In the genomic region with DNA sequence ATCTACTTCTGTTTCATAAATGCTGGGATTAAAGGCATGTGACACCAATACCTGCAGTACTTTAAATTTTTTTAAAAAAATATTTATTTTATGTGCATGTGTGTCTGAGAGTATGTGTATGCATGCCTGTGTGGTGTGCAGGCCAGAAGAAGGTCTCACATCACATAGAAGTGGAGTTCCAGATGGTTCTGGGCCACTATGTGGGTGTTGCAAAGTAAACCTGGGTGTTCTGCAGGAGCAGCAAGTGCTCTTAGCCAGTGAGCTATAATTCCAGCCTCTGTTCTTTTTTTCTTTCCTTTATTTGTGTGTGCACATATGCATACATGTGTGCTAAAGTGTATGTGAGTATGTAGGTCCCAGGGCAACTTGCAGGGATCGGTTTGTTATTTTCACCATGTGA, we compare ENCODE assay signal across 21 mouse cellular contexts.
"Had no signal": no experiment of that assay in that cellular context is flagged by ENCODE, and none has a peak within 500 bp of the region (broad histone marks: within the 10 kb centered on the region; RNA-seq: fewer than 3 reads in every experiment).

No protein-coding gene starts in this region.

- H3K27ac ChIP-seq: heart, adult 2 months; heart, embryonic 13.5 days; heart, embryonic 15.5 days; hindbrain, embryonic 13.5 days; hindbrain, embryonic 15.5 days; hindbrain, postnatal 0 days; kidney, embryonic 15.5 days; kidney, postnatal 0 days; limb, embryonic 10.5 days; limb, embryonic 12.5 days; liver, embryonic 13.5 days had no signal

- H3K4me3 ChIP-seq: heart, adult 2 months; heart, embryonic 13.5 days; heart, embryonic 15.5 days; hindbrain, embryonic 13.5 days; hindbrain, embryonic 15.5 days; kidney, embryonic 15.5 days; limb, embryonic 10.5 days; limb, embryonic 12.5 days; liver, embryonic 13.5 days had no signal

- DNase-seq: gastrocnemius, postnatal 14 days; gastrocnemius, postnatal 36 days; heart, adult 2 months; heart, postnatal 14 days; heart, postnatal 36 days; kidney, adult 11 months; kidney, adult 2 months; kidney, adult 9 months; kidney, postnatal 14 days; kidney, postnatal 36 days; liver; liver, embryonic 13.5 days had no signal
